Mouse (Mus musculus) liver, embryonic 14.5 days (tissue): ENCODE measurements around the gene Fubp1. TPM values are rescaled to one million over a fixed set of nuclear protein-coding genes. Genes with fewer than 3 reads are reported as not detected.

Experiments used
- ATAC-seq: fragments of 200-750 bp; cut with Nextera tagmentation; 2 replicates; pipeline ENCODE4 v1.8.0; 2017; ENCODE audit warnings: moderate number of reproducible peaks, mild to moderate bottlenecking, moderate library complexity; ENCODE audit not compliant: insufficient read depth
- DNase-seq, 3 experiments: peaks; one replicate each; pipeline ENCODE4 v3.0.0-alpha.2; 2012 to 2013; ENCODE audit warnings: low read depth in 3 of 3, low spot score in 3 of 3
- H3K27ac ChIP-seq: fragments of 300-500 bp; sonication (generic); 2 replicates; pipeline ENCODE4 v1.5.1; 2014; ENCODE audit warnings: moderate library complexity, mild to moderate bottlenecking, control low read depth, inconsistent platforms
- H3K27me3 ChIP-seq: fragments of 300-500 bp; sonication (generic); 2 replicates; pipeline ENCODE4 v1.6.1; 2014; ENCODE audit warnings: mild to moderate bottlenecking, low read length, moderate library complexity; ENCODE audit not compliant: control insufficient read depth, insufficient read depth
- H3K36me3 ChIP-seq: fragments of 300-500 bp; sonication (generic); replicated peaks from 2 replicates; pipeline ENCODE4 v1.6.1; 2014; ENCODE audit warnings: low read depth; ENCODE audit not compliant: control insufficient read depth, insufficient read depth
- H3K4me1 ChIP-seq, 2 experiments: fragments of 200-500 bp in 1 of 2; fragments of 300-500 bp in 1 of 2; sonication (generic) in 1 of 2; replicated peaks; 2 replicates each; pipeline ENCODE4 v1.6.1; 2012 to 2014; ENCODE audit warnings: antibody characterized with exemption in 1 of 2, inconsistent platforms in 1 of 2, low read length in 1 of 2; ENCODE audit not compliant: control insufficient read depth in 2 of 2, insufficient read depth in 2 of 2
- H3K4me2 ChIP-seq: fragments of 300-500 bp; sonication (generic); 2 replicates; pipeline ENCODE4 v1.6.1; 2014; ENCODE audit warnings: low read depth, mild to moderate bottlenecking, control low read depth, moderate library complexity
- H3K4me3 ChIP-seq, 2 experiments: fragments of 200-500 bp in 1 of 2; fragments of 300-500 bp in 1 of 2; sonication (generic) in 1 of 2; 2 replicates each; pipeline ENCODE4 v1.5.1; 2012 to 2014; ENCODE audit warnings: low read depth in 2 of 2, low read length in 2 of 2, mild to moderate bottlenecking in 2 of 2, control low read depth in 1 of 2, inconsistent platforms in 1 of 2, moderate library complexity in 1 of 2; ENCODE audit not compliant: insufficient read depth in 1 of 2
- H3K9ac ChIP-seq: fragments of 300-500 bp; sonication (generic); replicated peaks from 2 replicates; pipeline ENCODE4 v1.6.1; 2014; ENCODE audit warnings: mild to moderate bottlenecking, control low read depth, moderate library complexity
- H3K9me3 ChIP-seq: fragments of 300-500 bp; sonication (generic); 2 replicates; pipeline ENCODE4 v1.6.1; 2016; ENCODE audit warnings: low read length, mixed read lengths; ENCODE audit not compliant: control insufficient read depth
- CTCF ChIP-seq: IDR thresholded peaks from 2 replicates; pipeline ENCODE4 v1.5.1; 2016; ENCODE audit warnings: antibody characterized with exemption, low read depth, control low read depth
- EP300 ChIP-seq: IDR thresholded peaks from 2 replicates; pipeline ENCODE4 v1.6.1; 2016; ENCODE audit warnings: antibody characterized with exemption, low read depth
- WGBS: fragments of 180-500 bp; shearing (Covaris S2); extraction: QIAGEN DNeasy Blood & Tissue Kit; methylation state at CpG from one replicate; pipeline ENCODE4 v1.1.7; 2014; ENCODE audit not compliant: insufficient replicate concordance; 5-methylcytosine and 5-hydroxymethylcytosine counted together
- polyA plus RNA-seq, 2 experiments: library from polyadenylated mRNA; depleted of rRNA in 1 of 2; stranded (reverse) in 1 of 2; unstranded in 1 of 2; fragments of >200 nt; fragmentation: Nextera tagmentation in 1 of 2; extraction: Ambion mirVana in 1 of 2; gene quantifications; 2 replicates each; pipeline versions ENCODE4 v1.2.1 to v1.2.3; 2012 to 2014

Gene Fubp1
- polyA plus RNA-seq, 2 experiments, result 50.8 to 64.6 TPM

DNA sequence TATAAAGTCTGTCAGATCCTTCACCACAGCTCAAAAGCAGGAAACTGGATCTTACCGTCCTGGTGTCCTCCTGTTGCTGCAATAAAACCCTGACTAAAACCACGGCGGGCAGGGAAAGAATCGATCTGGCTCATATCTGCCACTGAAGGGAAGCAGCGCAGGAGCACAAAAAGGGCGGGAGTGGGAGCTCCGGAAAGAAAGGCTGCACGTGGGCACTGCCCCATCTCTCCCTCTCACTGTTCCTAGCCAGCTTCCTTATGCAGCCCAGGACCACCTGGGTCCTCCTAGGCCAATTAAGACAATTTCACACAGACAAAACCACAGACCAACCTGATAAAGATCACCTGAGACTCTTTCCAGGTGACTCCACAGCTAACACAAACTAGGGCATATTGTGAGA lies 51.2 kb downstream of the Fubp1 start:
- peaks cover 41% of the 10 kb centered on the region for H3K27me3 ChIP-seq
- H3K4me2 ChIP-seq, result no peak overlapping the region
- no peak overlapping the region for H3K4me3 ChIP-seq
- TF ChIP-seq CTCF, result no peak
- no peak for TF ChIP-seq EP300
- 15% methylated on average over 8 of the region's 8 CpGs for WGBS
- ATAC-seq (no peak), DNase-seq (no peak)
- H3K9me3 ChIP-seq, result no peaks in the 10 kb centered on the region
- H3K4me1 ChIP-seq, result peaks cover 0 to 8% of the 10 kb centered on the region in 2 experiments; a peak in 2 of 4 replicates
- no peak overlapping the region for H3K9ac ChIP-seq
- no peaks in the 10 kb centered on the region for H3K36me3 ChIP-seq
- no peak overlapping the region for H3K27ac ChIP-seq

- Histone ChIP-seq H3K9ac (no peak overlapping the region), H3K27me3 (peaks cover 46% of the 10 kb centered on the region), H3K9me3 (no peaks in the 10 kb centered on the region), H3K4me2 (no peak overlapping the region; the same call in 1 of the 2 replicates), H3K27ac (no peak overlapping the region), H3K4me3 (no peak overlapping the region), H3K4me1 (peaks cover 0 to 8% of the 10 kb centered on the region in 2 experiments; a peak in 2 of 4 replicates), H3K36me3 (no peaks in the 10 kb centered on the region)
- no peak for TF ChIP-seq CTCF
- no peak for TF ChIP-seq EP300
- DNase-seq (no peak), ATAC-seq (no peak)
- 5% methylated on average over 8 of the region's 8 CpGs for WGBS
Measured at GRCm38 (mm10) chr3:152261948-152262347, 51.7 kb downstream of the Fubp1 start.

- no peak for TF ChIP-seq CTCF
- TF ChIP-seq EP300, result no peak
- H3K4me2 ChIP-seq, result no peak overlapping the region
- WGBS, result 48% methylated on average over 10 of the region's 10 CpGs
- H3K36me3 ChIP-seq, result no peaks in the 10 kb centered on the region
- no peak for DNase-seq
- ATAC-seq, result no peak
- H3K9me3 ChIP-seq, result no peaks in the 10 kb centered on the region
- no peak overlapping the region for H3K4me3 ChIP-seq
- peaks cover 56% of the 10 kb centered on the region for H3K27me3 ChIP-seq
- H3K9ac ChIP-seq, result no peak overlapping the region
- no peak overlapping the region for H3K27ac ChIP-seq
- peaks cover 0 to 8% of the 10 kb centered on the region in 2 experiments; a peak in 2 of 4 replicates for H3K4me1 ChIP-seq
Measured at GRCm38 (mm10) chr3:152264374-152264773, 54.2 kb downstream of the Fubp1 start.

- peak; percentile 5; the same call in 1 of the 2 replicates for ATAC-seq
- Histone ChIP-seq H3K4me1 (peaks cover 0 to 8% of the 10 kb centered on the region in 2 experiments; a peak in 2 of 4 replicates), H3K9me3 (no peaks in the 10 kb centered on the region), H3K9ac (no peak overlapping the region), H3K27ac (no peak overlapping the region), H3K36me3 (no peaks in the 10 kb centered on the region), H3K4me2 (peak overlapping the region; percentile 74), H3K4me3 (peak overlapping the region in 1 of 2 experiments; percentile 55; a peak in 1 of 4 replicates), H3K27me3 (peaks cover 56% of the 10 kb centered on the region)
- TF ChIP-seq EP300 (peak; percentile 24; the same call in 1 of the 2 replicates), CTCF (no peak)
- no peak for DNase-seq
- 47% methylated on average over 12 of the region's 12 CpGs for WGBS
Measured at GRCm38 (mm10) chr3:152264830-152265229, 54.6 kb downstream of the Fubp1 start.

- Histone ChIP-seq H3K36me3 (no peaks in the 10 kb centered on the region), H3K9me3 (no peaks in the 10 kb centered on the region)
- peak; percentile 50; the same call in 1 of the 2 replicates for ATAC-seq
Measured at GRCm38 (mm10) chr3:152265351-152266035, 55.3 kb downstream of the Fubp1 start.

More at GRCm38 (mm10) chr3:152265351-152266035, 55.3 kb downstream of the Fubp1 start:
- Histone ChIP-seq H3K4me1 (peaks cover 0 to 8% of the 10 kb centered on the region in 2 experiments; a peak in 2 of 4 replicates), H3K4me3 (peak overlapping the region; percentile 44 to 55), H3K27me3 (peaks cover 56% of the 10 kb centered on the region), H3K9ac (no peak overlapping the region; the same call in 1 of the 2 replicates), H3K27ac (no peak overlapping the region), H3K4me2 (peak overlapping the region; percentile 74)
- no peak for DNase-seq
- WGBS, result 2% methylated on average over 63 of the region's 63 CpGs
- TF ChIP-seq CTCF, result no peak
- TF ChIP-seq EP300, result no peak
